Mouse (Mus musculus) layer of hippocampus, adult 18-20 months (tissue): ENCODE measurements around the gene Gucy2d. TPM values are rescaled to one million over a fixed set of nuclear protein-coding genes. Genes with fewer than 3 reads are reported as not detected.

Source experiments
- DNase-seq, 2 experiments: peaks; one replicate each; pipeline ENCODE4 v3.0.0; 2022; ENCODE audit warnings: low spot score in 2 of 2
- total RNA-seq, 2 experiments: library from RNA; stranded (reverse); gene quantifications; 2 replicates each; pipeline ENCODE4 v1.2.3; 2021

Gucy2d gene
- total RNA-seq, 2 experiments from 2014 or later, result not detected

DNA sequence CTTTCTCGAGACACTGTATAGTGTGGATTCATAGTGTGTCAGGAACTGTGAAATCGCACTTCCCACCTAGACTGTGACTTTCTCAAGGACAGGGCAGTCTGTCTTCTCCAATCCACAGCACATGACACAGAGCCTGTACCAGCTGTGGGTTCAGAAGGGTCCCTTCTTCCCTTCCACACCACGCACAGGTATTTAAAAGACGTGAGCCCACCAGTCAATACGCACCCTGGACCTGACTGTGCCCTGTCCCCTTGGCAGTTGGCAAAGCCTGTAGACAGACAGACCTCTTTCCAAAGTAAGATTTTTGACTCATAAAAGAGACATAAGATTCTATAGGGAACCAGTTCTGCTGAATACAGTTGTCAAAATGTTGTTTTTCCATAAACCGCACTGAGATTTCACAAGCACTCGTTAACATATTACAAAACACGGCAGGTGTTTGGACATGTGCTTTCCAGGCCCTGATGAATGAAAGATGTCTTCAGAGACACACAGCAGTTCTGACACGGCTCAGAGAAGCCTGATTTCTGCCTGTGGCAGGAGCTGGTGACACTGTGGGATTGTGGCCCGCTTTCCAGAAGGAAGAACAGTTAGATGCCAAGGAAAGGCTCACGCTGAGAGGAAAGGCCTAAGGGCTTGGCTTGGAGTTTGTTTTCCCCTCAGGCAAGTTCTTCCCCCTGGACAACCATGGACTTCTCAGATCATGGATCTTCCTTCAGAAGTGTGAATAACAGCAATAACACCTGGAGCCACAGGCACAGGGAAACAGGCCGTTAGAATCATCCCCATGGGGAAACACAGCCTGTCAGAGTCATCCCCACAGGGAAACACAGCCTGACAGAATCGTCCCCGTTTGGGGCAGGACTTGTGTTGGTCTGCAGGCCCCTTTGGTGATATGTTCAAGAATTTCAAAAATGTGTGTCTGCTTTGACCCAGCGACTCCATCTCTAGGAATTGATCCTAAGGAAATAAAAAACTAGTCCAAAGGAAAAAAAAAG is 71.0 kb downstream of the Gucy2d start:
- no peak for DNase-seq

DNA sequence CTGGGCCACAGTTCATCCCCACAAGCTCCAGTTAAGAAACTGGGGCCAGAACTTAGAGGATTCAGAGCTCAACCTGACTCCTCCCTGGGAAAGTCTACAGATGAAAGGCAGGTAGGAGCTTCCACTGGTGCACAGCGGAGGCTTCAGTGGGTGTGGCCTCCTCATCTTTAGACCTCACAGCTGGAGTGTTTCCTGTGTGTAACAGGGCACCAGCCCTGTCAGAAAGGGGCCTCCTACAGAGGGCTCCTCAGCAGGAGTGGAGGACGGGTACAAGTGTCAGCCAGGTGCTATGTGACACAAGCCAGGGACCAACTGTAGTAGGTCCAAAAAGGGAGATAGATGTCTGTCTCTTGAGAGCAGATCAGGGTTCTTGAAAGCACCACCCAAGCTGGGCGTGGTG is 73.0 kb downstream of the Gucy2d start:
- DNase-seq, result no peak

DNA sequence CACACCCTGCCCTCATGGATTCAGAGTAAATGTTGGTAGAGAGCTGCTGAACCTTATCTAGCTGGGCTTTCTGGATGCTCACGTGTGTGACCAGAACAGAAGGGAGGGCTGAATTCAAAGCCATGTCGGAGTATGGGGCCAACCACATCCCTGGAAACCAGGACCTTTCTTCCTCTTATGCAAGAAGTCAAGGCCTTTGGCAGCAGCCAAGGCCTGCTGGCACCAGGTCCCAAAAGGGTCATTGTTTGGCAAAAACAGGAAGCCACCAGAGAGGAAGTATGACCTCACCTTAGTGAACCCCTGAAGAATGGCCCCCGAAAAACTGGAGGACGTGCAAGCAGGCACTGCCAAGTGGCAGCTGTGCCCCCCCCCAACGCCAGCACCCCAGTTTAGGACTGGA is 82.4 kb downstream of the Gucy2d start:
- DNase-seq, result no peak

DNA sequence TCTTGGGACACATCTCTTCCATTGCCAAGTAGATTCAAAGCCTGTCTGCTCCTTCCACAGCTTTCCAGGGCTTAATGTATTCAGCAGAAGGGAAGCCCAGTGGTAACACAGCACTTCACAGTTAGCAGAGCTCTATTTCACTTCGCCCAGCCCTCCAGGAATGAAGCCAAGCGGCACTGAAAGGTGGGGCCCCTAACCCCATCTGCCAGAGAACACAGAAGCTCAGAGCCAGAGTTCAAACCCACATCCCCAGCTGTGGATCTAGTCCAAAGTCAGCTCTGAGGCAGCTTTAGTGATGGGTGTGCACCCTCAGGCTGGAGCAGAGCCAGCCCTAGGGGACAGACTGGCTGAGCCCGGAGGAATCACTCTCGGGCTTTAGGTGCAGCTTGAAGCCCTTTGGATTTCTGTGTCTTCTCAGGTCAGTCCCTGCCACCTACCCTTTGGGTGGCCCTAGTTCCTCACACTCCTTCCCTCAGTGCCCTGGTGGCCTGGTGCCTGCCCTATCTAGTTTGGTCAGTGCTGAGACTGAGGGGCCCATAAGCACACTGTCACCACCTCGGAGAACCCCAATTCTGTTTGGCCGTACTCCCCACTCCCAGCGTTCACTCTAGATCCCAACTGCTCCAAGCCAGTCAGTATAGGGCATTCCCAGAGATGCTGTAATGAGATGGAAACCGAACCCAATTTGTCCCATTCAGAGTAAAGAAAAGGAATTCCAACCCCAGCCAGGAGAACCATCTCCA is 83.0 kb downstream of the Gucy2d start:
- DNase-seq, result no peak

DNA sequence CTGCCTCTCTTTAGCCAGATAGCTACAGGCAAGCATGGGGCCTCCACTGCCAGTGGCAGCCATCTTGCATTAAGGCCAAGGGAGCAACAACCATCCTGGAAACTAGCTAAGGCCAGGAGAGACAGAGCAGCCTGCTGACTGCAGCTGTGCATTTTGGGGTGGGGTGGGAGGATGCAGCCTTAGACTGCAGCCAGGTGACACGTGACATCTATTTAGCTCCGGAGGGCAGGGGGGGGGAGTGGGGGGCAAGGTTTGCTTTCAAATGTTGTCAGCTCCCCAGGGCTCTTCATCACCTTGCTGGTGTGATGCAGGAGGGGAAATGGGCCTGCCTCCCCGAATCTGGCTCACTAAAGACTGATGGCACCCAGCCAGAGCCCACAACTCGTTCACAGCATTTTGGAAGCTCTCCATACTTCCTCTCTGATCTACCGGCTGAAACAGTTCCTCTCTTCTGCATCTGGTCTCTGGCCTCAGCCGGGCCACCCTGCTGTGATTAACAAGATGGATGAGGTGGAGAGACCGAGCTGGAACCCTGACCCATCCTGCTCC is 83.7 kb downstream of the Gucy2d start:
- peak in 1 of 2 experiments; percentile 47 for DNase-seq

DNA sequence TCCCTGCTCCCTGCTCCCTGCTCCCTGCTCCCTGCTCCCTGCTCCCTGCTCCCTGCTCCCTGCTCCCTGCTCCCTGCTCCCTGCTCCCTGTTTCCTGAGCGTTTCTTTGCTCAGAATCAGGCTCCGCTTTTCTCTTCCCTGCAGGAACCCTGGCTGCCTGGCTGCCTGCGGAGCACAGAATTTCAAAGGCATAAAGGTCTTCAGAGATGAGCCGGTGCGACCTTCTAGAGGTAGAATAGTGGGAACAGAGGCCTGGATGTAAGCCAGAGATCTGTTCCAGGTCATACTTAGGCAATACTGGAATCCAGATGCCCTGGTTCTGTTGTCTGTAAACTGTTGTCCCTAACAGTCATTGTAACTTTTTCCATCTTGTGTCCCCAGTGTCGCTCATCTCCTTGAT is 84.2 kb downstream of the Gucy2d start:
- DNase-seq, result no peak

DNA sequence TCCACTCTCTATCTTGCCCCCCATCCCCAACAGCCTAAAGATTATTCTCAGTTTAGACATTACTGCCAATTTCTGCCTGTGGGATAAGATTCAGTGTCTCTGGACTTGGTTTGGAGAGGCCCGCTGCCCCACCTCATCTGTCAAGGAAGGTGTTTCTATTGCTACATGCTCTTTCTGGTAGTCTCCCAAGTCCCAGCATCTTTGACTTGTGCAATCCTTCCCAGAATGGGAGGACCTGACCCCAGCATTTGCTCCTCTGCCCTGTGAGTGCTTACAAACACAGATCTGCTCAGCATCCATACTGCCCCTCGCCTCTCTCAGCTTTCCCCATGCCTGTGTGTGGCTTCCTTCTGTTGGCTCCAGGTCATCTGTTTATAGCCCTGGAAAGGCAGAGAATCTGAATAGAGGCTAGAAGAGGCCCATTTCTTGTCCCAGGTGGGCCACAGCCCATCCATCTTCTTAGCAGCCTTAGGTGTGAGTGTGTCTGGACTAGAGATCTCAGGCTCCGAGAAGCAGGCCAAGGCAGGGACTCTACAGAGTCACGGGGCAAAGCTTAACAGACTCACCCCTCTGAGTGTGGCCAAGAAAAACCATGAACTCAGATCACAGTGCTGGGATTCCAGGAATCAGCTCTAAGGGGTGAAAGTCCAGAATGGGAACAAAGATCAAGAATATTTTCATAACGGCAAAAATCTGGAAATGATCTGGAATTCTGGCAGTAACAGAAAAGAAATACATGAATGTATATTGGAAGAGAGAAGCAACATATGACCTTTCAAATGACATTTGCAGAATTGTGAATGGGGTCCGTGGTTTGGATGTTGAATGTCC is 84.9 kb downstream of the Gucy2d start:
- no peak for DNase-seq

Other genes starting within 250 kb of the Gucy2d start
- gene B3gnt6, start 240.9 kb upstream of the Gucy2d start, total RNA-seq, result under 1 TPM; 0.13 to 0.25 TPM
- gene Acer3, start 119.2 kb upstream of the Gucy2d start, total RNA-seq, result 10 to 100 TPM; 18.1 to 24.9 TPM
- gene Tsku, start 79.1 kb upstream of the Gucy2d start, total RNA-seq, result 1 to 10 TPM; 1.1 to 1.6 TPM
- gene Lrrc32, start 48.9 kb downstream of the Gucy2d start, total RNA-seq, result 1 to 10 TPM; 1.6 to 2.5 TPM
- 10 to 100 TPM; 71.0 to 72.1 TPM for gene Emsy, start 216.4 kb downstream of the Gucy2d start, total RNA-seq